Mouse (Mus musculus) bone marrow macrophage, adult 2 months (primary cell): ENCODE data around the gene Rnf157. TPM values are rescaled to one million over a fixed set of nuclear protein-coding genes. Genes with fewer than 3 reads are reported as not detected.
"Not testable (repeated sequence)": the region's sequence is repeated elsewhere in the genome, so short reads cannot be mapped to it uniquely, and the experiment has no call there.

Source experiments
- H3K27ac ChIP-seq: 2 replicates; pipeline ENCODE4 v1.5.1; 2012; ENCODE audit warnings: low read depth, low read length; ENCODE audit not compliant: insufficient read depth
- H3K4me1 ChIP-seq: 2 replicates; pipeline ENCODE4 v1.6.1; 2012; ENCODE audit warnings: low read length; ENCODE audit not compliant: control insufficient read depth, insufficient read depth
- H3K4me3 ChIP-seq: 2 replicates; pipeline ENCODE4 v1.5.1; 2012; ENCODE audit warnings: mild to moderate bottlenecking, low read length, moderate library complexity; ENCODE audit not compliant: insufficient read depth
- CTCF ChIP-seq: IDR thresholded peaks from 2 replicates; pipeline ENCODE4 v1.5.1; 2012; ENCODE audit warnings: low read depth, mild to moderate bottlenecking, low read length, moderate library complexity
- POLR2A ChIP-seq: IDR thresholded peaks from 2 replicates; pipeline ENCODE4 v1.6.1; 2012; ENCODE audit warnings: mild to moderate bottlenecking, low read depth, low read length, borderline replicate concordance
- polyA plus RNA-seq: library from polyadenylated mRNA; stranded (reverse); fragments of >200 nt; gene quantifications from 2 replicates; pipeline ENCODE4 v1.2.4, GENCODE M21; 2012; ENCODE audit not compliant: missing spikeins, insufficient read depth, insufficient read length

The Rnf157 gene
- polyA plus RNA-seq, 1 experiment, result 12.4 TPM

- no peak for TF ChIP-seq CTCF
- no peak for TF ChIP-seq POLR2A
- Histone ChIP-seq H3K27ac (no peak overlapping the region), H3K4me1 (no peaks in the 10 kb centered on the region; the same call in 1 of the 2 replicates), H3K4me3 (no peak overlapping the region)
Observed at GRCm38 (mm10) chr11:116362015-116362414, 50.8 kb downstream of the Rnf157 start.

GRCm38 (mm10) chr11:116360915-116361314 lies 51.9 kb downstream of the Rnf157 start:
- not testable (repeated sequence) for H3K27ac ChIP-seq, H3K4me1 ChIP-seq, H3K4me3 ChIP-seq

DNA sequence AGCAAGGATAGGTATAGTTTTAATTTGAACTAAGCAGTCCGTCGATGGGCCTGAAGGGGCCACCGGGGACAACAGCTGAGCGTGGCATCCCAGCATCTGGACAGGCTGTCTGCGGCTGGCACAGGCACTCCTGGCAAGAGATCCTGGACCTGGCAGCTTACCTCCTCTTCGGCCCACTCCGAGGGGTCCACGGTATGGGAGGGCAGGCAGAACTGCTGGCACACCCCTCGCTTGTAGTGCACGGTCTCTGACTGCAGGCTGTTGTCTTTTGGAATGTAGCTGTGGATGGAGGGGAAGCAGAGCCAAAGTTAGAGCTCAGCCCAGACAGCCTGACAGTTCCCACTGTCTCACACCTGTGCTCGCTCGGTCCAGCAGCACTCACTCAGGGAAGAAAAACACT lies 53.2 kb downstream of the Rnf157 start:
- TF ChIP-seq CTCF (no peak), POLR2A (no peak)
- H3K27ac ChIP-seq, result no peak overlapping the region
- H3K4me3 ChIP-seq, result no peak overlapping the region
- no peaks in the 10 kb centered on the region for H3K4me1 ChIP-seq

DNA sequence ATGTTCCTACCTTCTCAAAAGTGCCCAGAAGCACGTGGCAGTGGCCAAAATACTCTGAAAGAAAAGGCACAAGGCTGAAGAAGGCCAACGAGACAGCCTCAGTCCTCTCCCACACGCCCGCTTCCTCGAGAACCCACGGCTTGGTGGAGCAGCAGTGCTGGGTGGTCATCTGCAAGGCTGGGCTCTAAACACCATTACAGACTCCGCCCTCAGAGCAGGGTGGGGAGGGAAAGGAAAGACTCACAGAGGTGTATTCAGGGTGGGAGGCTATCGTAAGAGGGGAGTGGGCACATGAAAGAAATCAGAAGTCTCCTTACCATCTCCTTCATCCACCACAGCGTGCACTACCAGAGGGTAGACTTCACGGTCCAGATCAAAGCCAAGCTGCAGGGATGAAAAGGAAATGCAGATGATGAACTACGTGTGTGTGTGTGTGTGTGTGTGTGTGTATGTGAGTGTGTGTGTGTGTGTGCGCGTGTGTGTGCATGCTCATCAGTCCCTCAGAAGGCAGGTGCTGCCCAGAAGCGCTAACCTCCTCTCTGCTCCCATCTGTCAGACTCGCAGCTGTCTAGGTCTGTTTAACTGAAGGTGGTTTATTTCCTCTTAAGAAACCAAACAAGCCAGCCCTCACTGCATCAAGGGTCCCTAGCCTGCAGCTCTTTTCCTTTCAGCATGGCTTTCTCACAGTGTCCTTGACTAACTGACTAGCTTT lies 53.8 kb downstream of the Rnf157 start:
- TF ChIP-seq CTCF, result no peak
- TF ChIP-seq POLR2A, result no peak
- no peaks in the 10 kb centered on the region for H3K4me1 ChIP-seq
- no peak overlapping the region for H3K27ac ChIP-seq
- no peak overlapping the region for H3K4me3 ChIP-seq

GRCm38 (mm10) chr11:116354521-116354920 lies 58.3 kb downstream of the Rnf157 start:
- Histone ChIP-seq H3K4me3 (no peak overlapping the region), H3K27ac (no peak overlapping the region), H3K4me1 (no peaks in the 10 kb centered on the region)
- TF ChIP-seq POLR2A, result no peak
- TF ChIP-seq CTCF, result no peak

DNA sequence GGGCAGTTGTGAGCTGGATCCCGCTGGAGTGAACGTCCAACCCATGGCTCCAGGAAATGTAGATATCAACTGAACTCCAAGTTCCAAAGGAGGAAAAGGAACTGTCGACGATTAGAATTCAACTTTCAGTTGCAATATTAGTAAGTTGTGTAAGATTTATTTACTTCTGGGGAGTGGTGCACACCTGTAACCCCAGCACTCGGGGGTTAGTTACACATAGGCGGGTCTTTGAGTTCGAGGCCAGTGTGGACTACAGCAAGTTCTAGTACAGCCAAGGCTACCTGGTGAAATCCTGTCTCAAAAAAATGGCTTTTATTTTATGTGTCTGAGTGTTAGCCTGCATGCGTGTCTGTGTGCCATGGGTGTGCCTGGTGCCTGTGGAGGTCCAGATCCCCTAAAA lies 59.3 kb downstream of the Rnf157 start:
- TF ChIP-seq CTCF (no peak), POLR2A (no peak)
- Histone ChIP-seq H3K4me1 (no peaks in the 10 kb centered on the region), H3K27ac (no peak overlapping the region), H3K4me3 (no peak overlapping the region)

- H3K4me3 ChIP-seq, result no peak overlapping the region
- no peaks in the 10 kb centered on the region for H3K4me1 ChIP-seq
- no peak overlapping the region for H3K27ac ChIP-seq
- TF ChIP-seq CTCF, result no peak
- no peak for TF ChIP-seq POLR2A
Observed at GRCm38 (mm10) chr11:116351294-116351693, 61.5 kb downstream of the Rnf157 start.

- TF ChIP-seq POLR2A, result no peak
- no peak for TF ChIP-seq CTCF
- Histone ChIP-seq H3K4me3 (no peak overlapping the region), H3K27ac (no peak overlapping the region)
Observed at GRCm38 (mm10) chr11:116347955-116348354, 64.9 kb downstream of the Rnf157 start.

DNA sequence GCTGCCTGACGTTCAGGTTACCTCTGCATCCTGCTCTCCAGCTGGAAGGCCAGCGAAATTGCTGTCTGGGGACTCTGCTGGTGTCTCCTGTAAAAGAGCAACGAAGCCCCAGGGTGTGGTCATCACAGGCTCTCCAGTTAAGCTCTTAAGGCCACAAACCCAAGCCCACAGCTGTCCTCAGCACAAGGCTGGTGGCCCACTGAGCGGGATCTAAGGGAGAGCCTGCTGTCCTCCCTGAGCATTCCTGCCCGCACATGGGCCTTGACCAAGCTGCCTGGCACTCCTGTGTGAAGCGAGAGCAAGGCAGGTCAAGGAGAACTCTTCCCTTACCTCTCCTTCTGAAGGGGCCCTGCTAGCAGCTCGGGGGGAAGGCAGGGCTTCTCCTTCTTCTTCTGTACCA lies 65.8 kb downstream of the Rnf157 start:
- TF ChIP-seq POLR2A (no peak), CTCF (no peak)
- Histone ChIP-seq H3K27ac (no peak overlapping the region), H3K4me3 (no peak overlapping the region), H3K4me1 (no peaks in the 10 kb centered on the region)

More at GRCm38 (mm10) chr11:116347955-116348354, 64.9 kb downstream of the Rnf157 start:
- H3K4me1 ChIP-seq, result no peaks in the 10 kb centered on the region

DNA sequence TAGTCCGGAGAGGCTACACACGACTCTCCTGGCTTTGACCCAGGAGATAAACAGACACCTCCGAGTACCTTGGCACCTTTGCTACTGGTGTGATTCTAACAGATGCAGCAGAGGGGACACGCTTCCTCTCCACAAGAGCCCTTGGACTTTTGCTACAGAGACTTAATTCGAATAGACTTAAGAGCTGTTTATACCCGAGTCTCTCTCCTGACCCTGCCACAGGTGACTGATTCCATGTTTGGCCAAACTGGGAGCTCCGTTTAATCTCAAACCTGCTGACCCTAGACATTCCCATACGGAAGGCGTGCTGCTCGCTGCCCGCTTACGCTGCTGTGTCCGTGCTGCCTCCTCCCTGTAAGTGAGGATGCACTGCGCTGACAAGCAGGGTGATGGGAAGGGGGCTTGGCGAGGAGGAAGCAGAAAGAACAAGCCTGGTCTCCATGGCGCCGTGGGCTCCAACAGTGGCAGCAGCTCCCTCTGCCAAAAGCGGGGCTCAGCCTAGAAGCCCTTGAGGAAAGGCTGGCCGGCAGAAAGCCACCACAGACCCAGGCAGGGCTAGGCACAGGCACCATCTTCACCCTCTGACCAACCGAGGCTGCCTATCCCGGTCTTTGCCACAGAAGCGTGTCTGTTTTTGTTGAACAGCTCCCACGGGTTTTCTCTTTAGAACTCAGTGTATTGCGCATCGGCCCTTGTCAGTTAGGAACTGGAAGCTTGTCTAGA lies 70.6 kb downstream of the Rnf157 start:
- Histone ChIP-seq H3K4me3 (no peak overlapping the region), H3K4me1 (no peaks in the 10 kb centered on the region), H3K27ac (no peak overlapping the region)
- TF ChIP-seq CTCF, result no peak
- no peak for TF ChIP-seq POLR2A

DNA sequence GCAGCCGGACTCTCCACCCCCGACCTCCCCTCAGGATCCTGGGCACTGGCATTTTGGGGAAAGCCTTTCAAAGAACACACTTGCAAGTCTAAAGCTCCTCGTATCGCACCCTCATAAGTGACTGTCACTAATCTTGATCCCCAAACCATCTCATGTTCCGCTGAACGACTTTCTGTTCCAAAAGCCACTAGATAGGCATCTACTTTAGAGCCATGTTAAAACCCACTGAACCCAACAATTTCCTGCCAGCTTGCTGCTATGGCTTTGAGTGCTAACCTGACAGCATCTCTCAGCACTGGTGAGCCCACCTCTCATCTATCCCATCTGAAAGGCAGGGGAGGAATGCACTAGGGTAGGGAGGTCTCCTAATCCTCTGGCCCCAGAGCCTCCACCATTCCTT lies 75.3 kb downstream of the Rnf157 start:
- no peak overlapping the region for H3K27ac ChIP-seq
- TF ChIP-seq POLR2A, result no peak
- TF ChIP-seq CTCF, result no peak
- H3K4me3 ChIP-seq, result no peak overlapping the region
- 0 out of 2 replicates have a peak, but pooled peaks cover 2% of the 10 kb centered on the region for H3K4me1 ChIP-seq
